In genomic region chr8:11633414-11633813, GRCm38 (mm10) we compare ENCODE assay signal across 7 mouse cellular contexts. TPM values are rescaled to one million over a fixed set of nuclear protein-coding genes. Genes with fewer than 3 reads are reported as not detected.
A peak's percentile ranks its signal among the peaks of the same experiment; 100 is the strongest.
DNase-seq lines count a peak whose midpoint lies in the region; ATAC-seq and TF ChIP-seq lines count a peak whose summit lies in the region.

No protein-coding gene starts in this region.

- peaks cover 30% of the 10 kb centered on the region for H3K36me3 ChIP-seq in heart, embryonic 14.5 days (ENCODE audit: control insufficient read depth, insufficient read depth, low read length)
- H3K36me3 ChIP-seq in neural tube, embryonic 15.5 days = peaks cover 23% of the 10 kb centered on the region

- no peaks in the 10 kb centered on the region for H3K27me3 ChIP-seq in heart, embryonic 14.5 days (ENCODE audit: control insufficient read depth, insufficient read depth, low read length)
- no peaks in the 10 kb centered on the region for H3K27me3 ChIP-seq in neural tube, embryonic 15.5 days (replicated peaks)

- no peaks in the 10 kb centered on the region for H3K9me3 ChIP-seq in heart, embryonic 14.5 days (ENCODE audit: control insufficient read depth, low read length)
- H3K9me3 ChIP-seq in neural tube, embryonic 15.5 days (replicated peaks) = no peaks in the 10 kb centered on the region

- WGBS in heart, embryonic 14.5 days = 24% methylated on average over 7 of the region's 7 CpGs
- WGBS in neural tube, embryonic 15.5 days = 56% methylated on average over 7 of the region's 7 CpGs

- TF ChIP-seq POLR2A in bone marrow macrophage, adult 2 months (IDR thresholded peaks at IDR 0.05; ENCODE audit: borderline replicate concordance, low read depth, low read length) = no peak

- H3K9ac ChIP-seq in heart, embryonic 14.5 days (ENCODE audit: low read length) = peak overlapping the region; percentile 99
- peak overlapping the region; percentile 93; the same call in 1 of the 2 replicates for H3K9ac ChIP-seq in neural tube, embryonic 15.5 days (replicated peaks)

- no peak for TF ChIP-seq CTCF in bone marrow macrophage, adult 2 months (IDR thresholded peaks at IDR 0.05; ENCODE audit: low read depth, low read length)

- peak overlapping the region; percentile 77 for H3K4me2 ChIP-seq in heart, embryonic 14.5 days (ENCODE audit: low read length)
- peak overlapping the region; percentile 69 for H3K4me2 ChIP-seq in neural tube, embryonic 15.5 days

- DNase-seq in Muller cell, postnatal 12 days (ENCODE audit: inconsistent ontology term) = peak; percentile 79
- peak; percentile 53 for DNase-seq in kidney, postnatal 14 days
- DNase-seq in left cerebral cortex, postnatal 10 days (ENCODE audit: extremely low spot score in 1 of 2, low spot score in 2 of 2) = no peak
- no peak for DNase-seq in frontal cortex, postnatal 14 days (ENCODE audit: low spot score in 2 of 2)

- no peak for ATAC-seq in heart, embryonic 14.5 days (ENCODE audit: insufficient number of reproducible peaks, insufficient read depth, low FRiP score, low read depth)
- no peak for ATAC-seq in neural tube, embryonic 15.5 days (ENCODE audit: low FRiP score)

- intact Hi-C loops in left cerebral cortex, postnatal 10 days (cut with DNase I) = no loop called here

- H3K4me3 ChIP-seq in bone marrow macrophage, adult 2 months (ENCODE audit: insufficient read depth, low read length) = peak overlapping the region; percentile 97
- peak overlapping the region; percentile 74 to 98 for H3K4me3 ChIP-seq in heart, embryonic 14.5 days (ENCODE audit: control insufficient read depth in 1 of 2, insufficient read depth in 1 of 2, low read depth in 1 of 2, low read length in 2 of 2)
- peak overlapping the region; percentile 79 for H3K4me3 ChIP-seq in neural tube, embryonic 15.5 days (replicated peaks)

- H3K27ac ChIP-seq in bone marrow macrophage, adult 2 months (ENCODE audit: insufficient read depth, low read depth, low read length) = no peak overlapping the region
- peak overlapping the region; percentile 36 to 77 for H3K27ac ChIP-seq in heart, embryonic 14.5 days (replicated peaks in 1 of 2; ENCODE audit: control insufficient read depth in 1 of 2, insufficient read depth in 1 of 2, low read depth in 2 of 2, low read length in 2 of 2)
- H3K27ac ChIP-seq in neural tube, embryonic 15.5 days (replicated peaks) = no peak overlapping the region

- peaks cover 23% of the 10 kb centered on the region for H3K4me1 ChIP-seq in bone marrow macrophage, adult 2 months (ENCODE audit: control insufficient read depth, insufficient read depth, low read length)
- peaks cover 9 to 44% of the 10 kb centered on the region in 2 experiments for H3K4me1 ChIP-seq in heart, embryonic 14.5 days (ENCODE audit: control insufficient read depth in 2 of 2, insufficient read depth in 2 of 2, low read length in 2 of 2)
- peaks cover 44% of the 10 kb centered on the region for H3K4me1 ChIP-seq in neural tube, embryonic 15.5 days

RNA-seq across cellular contexts. Expression of gene Ankrd10, which starts 2.1 kb away (rescaled TPM):
- polyA plus RNA-seq in bone marrow macrophage, adult 2 months (2012; ENCODE audit: insufficient read depth, insufficient read length, missing spikeins) = 23.0 and 25.8 TPM in 2 replicates
- 69.1 and 73.8 TPM in 2 replicates for polyA plus RNA-seq in heart, embryonic 14.5 days (2014; fragmentation: Nextera tagmentation; extraction: Ambion mirVana)
- 74.6 and 76.6 TPM in 2 replicates for polyA plus RNA-seq in neural tube, embryonic 15.5 days (2015; fragmentation: Nextera tagmentation; extraction: Ambion mirVana)
- total RNA-seq in left cerebral cortex, postnatal 10 days (2021) = 10 to 100 TPM; 62.8 to 64.7 TPM

Comparison
In these comparisons a context has a peak if more than half of its experiments do, and no peak if none do; other contexts are left out.
1. DNase-seq: peak in Muller cell, postnatal 12 days (single experiment) and kidney, postnatal 14 days (single experiment); none in left cerebral cortex, postnatal 10 days (0 of 2) and frontal cortex, postnatal 14 days (0 of 2).
2. H3K27ac ChIP-seq: peak in heart, embryonic 14.5 days (2 of 2); none in bone marrow macrophage, adult 2 months (single experiment) and neural tube, embryonic 15.5 days (single experiment).
3. Peak in every context shown above with its lines, with median percentiles within 50 percentile points of each other: H3K4me3 ChIP-seq.